Mouse (Mus musculus) telencephalon, adult 2 months (tissue): ENCODE results near the gene Ptprg.

ENCODE experiments used
- DNase-seq: peaks from one replicate; pipeline ENCODE4 v3.0.0-alpha.2; 2011; ENCODE audit warnings: low read depth, low spot score

The Ptprg gene

DNA sequence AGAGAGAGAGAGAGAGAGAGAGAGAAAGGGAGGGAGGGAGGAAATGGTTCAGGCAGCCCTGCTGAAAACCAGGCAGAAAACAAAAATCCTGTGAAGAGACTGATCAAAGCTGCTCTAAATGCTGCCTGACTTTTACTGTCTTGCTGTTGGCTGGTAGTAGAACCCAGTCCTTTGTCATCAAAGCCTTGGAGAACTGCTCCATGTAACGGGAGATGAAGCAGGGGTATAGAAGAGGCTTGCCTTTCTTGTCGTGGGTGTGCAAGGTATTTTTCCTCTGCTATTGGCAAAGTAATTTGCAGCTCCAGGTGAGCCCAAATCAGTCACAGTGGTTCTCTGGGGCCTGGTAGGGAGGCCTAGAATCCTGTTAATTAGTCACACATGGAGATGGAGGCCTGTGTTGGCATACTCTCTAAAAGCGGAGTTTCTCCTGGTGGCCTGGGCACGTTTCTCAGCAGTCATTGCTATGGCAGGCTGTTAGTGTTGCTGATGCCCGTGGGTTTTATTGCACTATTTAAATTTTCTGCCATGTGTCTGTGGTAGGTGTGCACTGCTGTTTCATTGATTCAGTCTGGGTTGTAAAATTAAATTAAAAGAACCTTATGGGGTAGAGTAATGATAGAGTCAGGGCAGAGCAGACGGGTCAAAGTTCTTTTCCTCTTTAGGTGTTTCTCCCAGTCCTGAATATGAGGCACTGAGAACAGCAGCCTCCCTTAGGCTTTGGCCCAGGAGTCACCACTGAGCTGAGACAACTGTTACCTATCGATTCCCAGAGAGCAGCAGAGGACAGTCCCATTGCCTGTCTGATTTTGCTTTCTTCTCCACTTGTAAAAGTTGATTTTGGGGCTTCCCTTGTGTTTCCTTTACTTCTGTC is 269.7 kb downstream of the Ptprg start:
- no peak for DNase-seq

DNA sequence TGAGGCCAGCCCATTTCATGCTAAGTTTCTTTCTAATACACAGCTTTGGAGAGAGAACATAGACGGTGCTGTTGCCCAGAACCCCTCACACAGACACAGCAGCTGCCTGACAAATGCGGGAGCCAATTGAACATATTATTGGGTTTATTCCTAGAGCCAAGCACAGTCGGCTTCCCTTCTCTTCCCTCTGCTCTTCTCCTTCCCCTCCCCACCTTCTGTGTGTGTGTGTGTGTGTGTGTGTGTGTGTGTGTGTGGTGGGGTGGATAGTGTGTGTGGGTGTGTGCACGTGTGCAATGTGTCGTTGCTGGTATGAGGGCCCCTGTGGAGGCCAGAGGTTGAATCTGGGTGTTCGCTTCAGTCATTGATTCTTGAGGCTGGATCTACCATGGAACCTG is 270.4 kb downstream of the Ptprg start:
- no peak for DNase-seq

DNA sequence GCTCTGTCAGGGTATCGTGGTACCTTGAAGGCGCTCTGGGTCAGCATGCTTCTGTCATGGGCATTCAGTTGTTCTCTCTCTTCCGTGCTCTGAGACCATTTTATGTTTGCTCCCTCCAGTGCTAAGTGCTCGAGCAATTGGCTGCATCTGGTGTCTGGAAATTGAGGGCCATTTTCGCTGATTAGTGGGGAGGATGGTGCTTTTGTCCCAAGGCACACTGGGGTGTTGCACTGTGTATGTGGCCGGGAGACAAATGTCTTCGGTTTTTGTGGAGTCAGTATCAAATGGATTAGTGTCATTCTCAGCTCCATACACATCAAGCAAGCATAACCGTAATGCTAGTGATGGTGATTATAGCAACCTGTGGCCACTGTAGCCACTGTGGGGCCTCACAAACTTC is 271.6 kb downstream of the Ptprg start:
- DNase-seq: no peak

DNA sequence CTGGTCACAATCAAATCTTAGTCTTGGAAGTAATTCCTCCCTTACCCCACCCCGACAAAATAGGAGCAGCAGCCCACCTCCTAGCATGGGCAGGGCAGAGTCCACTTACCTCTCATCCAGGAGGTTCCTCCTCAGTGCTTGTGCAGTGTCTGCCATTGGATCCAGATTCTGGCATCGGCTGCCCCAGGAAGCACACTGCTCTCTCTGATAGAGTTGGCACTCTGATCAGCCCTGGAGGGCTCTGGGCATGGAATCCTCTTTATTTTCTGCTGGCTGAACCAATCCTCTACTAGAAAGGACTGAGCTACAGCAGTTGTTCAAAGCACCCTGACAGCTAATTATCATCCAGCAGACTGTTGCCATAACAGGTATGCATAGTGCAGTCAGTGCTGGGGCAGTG is 272.2 kb downstream of the Ptprg start:
- DNase-seq: no peak

DNA sequence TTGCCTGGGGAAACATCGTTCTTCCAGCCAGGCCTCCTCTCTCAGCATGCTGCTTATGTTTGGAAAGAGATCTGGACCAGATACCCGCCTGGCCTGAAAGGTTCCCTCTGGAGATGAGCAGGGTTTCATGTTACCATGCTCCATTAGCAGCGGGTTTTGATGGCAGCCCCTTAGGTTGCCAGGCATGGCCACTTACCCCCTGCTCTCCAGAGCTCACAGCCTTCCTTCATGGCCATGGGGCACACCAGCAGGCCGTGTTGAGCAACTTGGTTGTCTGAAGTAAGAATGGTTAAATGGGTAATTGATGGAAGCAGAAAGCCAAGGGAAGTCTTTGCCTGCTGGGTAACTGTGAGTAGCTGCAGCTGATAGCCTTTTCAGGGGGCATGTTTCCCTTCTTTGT is 274.8 kb downstream of the Ptprg start:
- DNase-seq: no peak

DNA sequence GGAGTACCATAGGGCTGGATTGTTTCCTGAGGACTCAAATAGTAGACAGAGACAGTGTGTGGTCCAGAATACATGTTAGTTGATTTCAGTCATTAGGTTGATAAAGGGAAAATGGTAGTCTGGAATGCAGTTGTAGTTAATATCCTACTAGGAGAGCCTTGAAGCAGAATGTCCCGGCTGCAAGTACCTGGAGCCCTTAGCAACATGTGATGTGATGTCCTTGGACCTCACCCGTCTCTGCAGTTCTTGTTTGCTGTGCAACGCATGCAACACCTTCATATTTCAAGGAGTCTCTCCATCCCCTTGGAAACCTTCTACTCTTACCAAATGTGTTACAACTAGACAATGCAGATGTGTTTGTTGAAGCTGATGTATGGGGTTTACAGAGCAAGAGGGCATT is 280.3 kb downstream of the Ptprg start:
- no peak for DNase-seq

DNA sequence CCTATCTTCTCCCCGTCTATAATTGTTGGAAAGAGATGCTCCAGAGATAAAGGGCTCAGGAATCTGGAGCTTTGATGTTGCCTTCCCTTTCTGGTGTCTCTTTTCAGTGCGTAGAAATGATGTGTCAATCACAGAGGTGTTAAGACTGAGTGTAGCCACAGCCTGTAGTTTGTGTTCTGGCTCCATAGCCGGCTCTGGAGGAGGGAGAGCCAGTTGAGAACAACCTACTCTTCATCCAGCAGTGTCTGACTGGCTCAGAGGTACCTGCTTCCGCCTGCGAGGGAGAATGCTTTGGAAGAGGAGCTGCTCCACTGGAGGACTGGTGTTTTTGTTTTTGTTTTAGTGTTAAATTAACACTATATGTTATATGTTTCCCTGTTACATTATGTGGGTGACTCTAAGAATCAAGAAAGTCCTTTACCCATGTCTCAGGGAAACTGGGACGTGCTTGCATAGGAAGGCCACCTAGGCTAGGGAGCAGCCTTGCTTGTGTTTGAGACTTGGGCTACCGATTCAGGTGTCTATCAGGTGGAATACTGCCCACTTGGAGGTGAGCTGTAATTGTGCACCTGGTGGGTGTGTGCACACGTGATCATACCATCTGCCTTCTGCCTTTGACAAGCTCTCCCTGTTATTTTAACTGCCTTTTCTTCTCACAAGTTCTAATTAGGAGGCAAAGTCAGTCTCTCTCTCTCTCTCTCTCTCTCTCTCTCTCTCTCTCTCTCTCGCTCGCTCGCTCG is 282.5 kb downstream of the Ptprg start:
- peak; percentile 15 for DNase-seq

DNA sequence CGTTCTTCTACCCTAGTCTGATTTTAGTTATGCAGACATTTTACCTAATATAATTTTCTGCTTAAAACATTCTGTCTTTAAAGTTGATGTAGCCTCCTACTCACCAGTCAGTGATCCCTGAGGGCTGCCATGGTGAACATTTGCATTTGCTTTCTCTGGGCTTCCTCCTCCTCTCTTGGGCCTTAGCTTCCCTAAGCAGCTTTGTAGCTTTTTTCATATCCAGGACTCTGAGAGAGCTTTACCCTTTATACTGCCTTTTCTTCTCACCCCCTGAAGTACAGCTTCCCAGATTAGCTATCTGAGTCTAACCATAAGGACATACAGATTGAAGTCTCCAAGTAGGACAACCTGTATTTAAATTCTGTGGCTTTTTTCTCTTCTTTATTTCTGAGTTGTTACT is 284.4 kb downstream of the Ptprg start:
- peak; percentile 60 for DNase-seq

DNA sequence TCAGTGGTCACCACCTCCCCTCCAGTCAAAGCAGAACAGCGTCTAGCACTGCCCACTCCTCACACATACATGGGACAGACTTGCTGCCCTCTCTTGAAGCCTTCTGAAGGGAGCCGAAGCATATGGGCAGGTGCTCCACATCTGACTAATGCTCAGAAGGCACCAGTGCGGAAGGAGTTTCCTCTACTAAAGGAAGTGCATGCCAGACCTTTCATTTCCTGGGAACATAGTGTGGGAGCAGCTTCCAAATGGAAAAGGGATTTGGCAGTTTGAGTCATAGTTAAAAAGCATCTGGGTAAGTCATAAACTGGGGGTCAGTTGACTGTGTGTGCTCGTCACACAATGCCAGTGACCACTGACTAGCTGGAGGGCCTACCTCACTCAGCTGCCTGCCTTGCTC is 288.3 kb downstream of the Ptprg start:
- DNase-seq: no peak

DNA sequence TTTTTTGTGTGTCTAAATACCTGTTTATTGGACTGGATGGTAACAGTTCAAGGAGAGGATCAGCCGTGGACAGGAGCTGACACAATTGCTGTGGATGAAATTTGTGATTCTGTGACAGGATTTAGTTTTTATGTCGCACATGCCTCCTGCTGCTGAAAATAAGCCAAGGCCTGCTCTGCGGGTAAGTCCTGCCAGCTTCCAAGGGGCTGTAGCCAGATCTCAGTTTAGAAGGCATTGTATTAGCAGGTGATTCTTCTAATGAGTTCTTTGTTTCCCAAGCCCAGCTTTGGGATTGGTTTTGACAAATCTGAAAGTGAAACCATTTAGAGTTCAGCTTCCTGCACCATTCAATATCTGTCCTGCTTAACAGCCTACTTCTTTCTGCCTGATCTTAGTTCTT is 299.6 kb downstream of the Ptprg start:
- DNase-seq: no peak

DNA sequence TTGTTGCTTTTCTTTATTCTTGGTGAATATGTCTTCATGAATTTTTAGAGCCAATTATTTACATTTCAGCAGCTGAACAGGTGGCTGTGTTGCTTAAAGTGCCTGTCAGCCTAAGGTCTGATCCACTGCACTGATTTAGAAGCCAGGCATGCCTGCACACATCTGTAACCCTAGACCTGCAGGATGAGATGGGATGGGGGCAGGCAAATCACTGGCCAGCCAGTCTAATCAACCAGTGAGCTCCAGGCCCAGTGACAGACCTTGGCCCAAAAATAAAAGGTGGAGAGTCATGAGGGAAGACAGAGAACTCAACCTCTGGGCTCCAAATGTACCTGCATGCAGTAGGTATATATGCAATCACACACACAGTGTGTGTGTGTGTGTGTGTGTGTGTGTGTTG is 302.2 kb downstream of the Ptprg start:
- no peak for DNase-seq

DNA sequence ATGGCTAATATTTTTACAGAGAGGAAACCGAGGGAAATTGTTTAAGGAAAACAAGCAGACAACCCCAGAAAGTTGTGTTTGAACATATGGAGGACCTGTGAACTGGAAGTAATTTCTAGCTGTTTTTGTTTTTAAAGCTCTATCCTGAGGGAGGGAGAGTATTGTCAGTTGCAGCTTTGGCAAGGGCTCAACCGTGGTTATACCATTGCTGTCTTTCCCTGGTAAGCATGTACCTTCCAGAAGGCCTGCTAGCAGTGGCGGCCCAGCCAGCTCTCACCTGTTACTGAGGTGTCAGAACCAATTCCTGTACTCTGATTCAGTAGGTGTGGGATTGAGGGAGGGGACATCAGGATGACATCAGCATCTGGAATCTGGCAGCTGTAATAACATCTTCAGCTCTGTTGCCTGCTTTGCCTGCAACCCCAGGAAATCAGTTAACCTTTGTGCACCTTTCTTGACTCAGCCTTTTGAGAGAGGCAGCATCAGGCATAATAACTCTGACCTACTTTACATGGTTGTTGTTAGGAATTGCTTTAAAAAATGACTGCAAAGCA is 304.7 kb downstream of the Ptprg start:
- DNase-seq: no peak

DNA sequence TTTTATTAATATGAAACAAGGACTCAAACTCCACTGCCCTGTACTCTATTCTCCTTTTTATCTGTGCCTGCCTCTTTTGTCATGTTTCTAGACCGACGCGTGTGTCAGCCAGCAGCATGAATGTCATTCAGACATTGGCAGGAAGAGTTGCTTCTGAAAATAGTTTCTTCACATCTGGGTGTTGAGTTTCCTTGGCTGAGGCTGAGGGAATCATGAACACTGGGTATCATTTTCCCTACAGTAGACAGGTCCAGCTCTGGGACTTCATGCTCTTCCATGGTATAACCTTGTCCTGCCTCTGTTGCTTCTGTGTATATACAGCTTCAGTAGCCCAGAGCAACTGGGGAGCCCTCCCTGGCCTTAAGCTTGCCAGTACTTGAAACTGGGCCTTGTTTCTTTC is 310.0 kb downstream of the Ptprg start:
- DNase-seq: no peak

DNA sequence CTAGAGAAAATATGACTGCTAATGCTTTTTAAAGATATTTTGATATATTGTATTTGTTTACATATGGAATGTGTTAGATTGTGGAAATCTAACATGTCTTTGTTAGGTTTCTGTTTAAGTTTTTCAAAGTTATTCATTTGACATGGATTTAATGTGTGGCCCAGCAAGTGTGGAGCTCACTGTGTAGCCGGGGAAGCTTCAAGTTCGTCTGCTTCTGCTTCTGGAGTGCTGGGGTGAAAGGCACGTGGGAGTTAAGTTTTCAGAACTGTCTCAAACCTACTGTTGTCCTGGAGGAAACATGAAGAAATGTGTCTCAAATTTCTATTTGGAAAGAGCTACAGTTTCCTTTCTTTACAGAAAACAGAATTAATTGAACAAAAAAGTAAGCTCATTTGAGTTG is 311.5 kb downstream of the Ptprg start:
- DNase-seq: no peak

DNA sequence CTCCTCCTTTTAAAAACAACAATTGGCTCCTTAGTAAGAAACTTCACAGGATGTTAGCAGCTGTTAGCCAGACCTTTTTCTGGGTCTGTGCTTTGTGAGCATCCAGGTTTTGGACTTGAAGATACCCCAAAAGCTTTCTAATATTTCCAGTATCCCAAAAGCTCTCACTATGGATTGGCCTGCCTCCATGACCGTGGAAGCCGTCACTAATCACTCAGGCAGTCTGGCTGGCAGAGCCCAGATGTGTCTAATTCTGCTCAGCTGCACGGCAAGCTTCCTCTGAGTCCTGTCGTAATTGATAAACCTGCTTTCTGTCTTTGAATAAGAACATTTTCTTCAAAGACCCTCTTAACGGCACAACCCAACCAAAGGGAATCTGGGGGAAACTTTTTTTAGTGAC is 312.0 kb downstream of the Ptprg start:
- no peak for DNase-seq

DNA sequence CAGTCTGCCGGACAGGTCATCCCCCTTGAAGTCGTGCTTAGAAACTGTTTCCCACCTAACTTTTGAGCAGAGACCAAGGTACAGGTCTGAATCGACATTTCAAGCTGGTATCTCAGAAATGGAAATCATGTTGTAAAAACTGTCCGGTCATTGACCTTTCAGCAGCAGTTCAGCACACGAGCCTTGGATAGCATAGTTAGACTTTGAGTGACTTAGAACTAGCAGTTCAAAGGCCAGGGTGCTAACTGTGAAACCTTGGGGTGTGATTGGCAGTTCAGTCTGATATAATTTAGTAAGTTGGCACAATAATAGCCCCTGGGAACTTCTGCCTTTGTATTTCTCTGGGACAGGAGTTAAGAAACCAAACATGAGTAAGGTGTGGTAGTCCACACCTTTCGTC is 312.5 kb downstream of the Ptprg start:
- no peak for DNase-seq

DNA sequence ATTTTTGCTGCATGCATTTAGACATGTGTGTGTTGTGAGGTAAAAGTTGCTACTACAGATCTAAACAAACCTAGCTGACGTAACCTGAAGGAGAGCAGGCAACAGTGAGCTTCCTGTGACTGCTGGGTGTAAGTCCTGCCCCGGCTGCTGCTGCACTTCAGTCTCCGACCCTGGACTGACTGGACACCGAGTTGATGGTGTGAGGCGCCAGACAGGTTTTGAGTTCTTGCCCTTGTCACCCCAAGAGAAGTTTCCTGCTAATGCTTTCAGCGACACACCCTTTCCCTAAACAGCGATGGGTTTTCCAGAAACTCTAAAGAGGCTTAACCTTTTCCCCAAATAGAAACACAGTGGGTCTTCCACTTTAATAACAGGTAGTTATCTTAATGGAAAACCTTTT is 313.1 kb downstream of the Ptprg start:
- no peak for DNase-seq

DNA sequence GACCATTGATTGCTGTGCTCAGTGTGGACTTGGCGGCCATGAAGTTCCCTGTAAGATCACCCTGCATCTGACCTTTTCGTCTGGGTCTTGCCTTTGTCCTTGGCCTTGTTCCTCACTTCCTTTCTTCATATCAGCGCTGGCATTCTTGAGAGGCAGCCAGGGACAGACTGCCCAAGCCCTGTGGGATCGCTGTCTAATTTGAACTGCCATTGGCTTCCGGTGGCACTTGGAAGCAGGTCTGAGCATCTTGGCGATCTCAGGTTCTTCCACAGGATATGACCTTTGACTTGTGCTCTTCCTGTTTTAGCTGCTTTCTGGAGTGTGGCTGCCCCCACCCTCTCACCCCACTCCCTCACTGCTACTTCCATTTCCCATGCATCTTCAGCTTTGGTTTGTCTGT is 315.3 kb downstream of the Ptprg start:
- DNase-seq: no peak

DNA sequence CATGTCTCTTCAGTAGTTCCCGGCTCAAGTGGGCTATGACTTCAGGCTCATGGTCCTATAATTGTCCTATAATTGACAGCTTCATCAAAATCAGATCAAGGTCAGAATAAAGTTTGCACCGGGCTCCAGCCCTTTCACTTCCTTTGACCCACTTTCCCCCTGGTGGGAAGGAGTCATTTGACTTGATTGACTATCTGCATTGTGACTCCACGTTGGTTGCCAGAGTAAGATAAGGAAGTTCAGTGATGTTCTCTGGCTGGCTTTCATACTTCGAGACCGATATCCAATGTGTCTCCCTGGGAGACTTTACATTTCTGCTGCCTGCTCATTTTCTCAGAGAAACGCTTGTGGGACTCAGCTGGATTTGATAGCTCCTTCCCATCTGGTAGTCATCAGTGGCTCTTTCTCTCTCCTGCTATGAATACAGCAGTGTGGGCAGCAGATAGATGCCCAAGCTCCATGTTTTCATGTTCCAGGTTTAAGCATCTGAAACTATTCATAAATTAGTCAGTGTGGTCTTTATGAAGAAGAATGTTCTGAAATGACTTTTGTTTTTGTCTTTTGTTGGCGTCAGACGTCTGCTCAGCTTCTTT is 318.5 kb downstream of the Ptprg start:
- DNase-seq: peak; percentile 57

DNA sequence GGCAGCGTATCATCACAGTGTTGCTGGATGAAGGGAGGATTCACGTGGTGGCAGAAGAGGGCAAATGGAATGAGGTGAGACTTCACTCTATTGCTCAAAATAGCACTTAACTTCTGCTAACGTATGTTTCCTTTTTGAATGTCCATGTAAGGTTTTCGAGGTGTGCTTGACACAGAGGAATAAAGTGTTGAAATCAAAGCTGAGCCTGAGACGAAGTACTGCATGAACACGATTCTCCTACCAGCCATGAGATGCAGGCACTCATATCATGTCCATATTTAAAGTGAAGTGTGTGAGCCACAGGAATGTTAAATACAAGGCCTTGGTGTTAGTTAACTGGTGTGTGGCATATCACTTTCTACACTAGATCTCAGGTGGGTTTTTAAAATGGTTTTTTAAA is 320.9 kb downstream of the Ptprg start:
- DNase-seq: no peak

DNA sequence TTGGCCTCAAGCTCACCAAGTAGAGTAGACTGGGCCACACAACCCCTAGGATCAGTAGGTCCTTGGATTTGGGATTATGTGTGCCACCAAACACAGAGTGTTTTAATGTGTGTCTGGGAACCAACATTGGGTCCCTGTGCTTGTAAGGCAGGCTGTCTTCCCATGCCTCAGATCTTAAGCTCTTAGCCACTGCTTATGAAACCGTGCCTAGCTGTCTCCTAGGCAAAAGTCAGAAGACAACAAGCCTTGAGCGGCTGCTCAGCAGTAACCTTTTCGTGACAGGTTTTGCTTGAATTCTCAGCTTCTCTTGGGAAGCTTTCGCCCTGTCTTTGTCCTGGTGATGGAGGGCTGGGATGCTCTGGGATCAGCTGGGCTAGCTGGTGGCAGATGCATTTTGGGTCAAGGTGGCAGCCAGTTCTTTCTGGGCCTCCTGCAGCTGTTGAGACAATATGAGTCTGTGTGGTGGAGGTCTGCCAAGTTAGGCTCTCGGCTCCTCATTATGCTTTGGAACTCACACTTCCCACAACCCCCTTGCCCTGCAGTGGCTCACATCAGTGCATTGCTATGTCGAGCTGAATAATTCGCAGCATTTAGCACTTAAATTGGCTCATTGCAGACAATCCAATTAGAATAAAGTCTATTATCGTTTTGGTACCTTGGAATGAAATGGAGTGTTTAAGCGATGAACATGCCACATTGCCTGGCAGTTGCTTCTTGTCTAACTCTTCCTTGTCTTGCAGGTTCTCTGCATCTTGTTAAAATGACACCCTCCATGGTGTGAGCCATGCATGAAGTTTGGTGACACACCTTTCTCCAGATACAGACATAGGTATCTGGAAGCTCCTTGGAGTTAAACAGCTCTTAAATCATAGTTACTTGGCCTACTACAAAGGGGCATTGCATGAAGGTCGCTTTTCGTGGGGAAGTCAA is 321.9 kb downstream of the Ptprg start:
- no peak for DNase-seq
